Mouse (Mus musculus) neural tube, embryonic 15.5 days (tissue): ENCODE results near the gene Ntn4. TPM values are rescaled to one million over a fixed set of nuclear protein-coding genes. Genes with fewer than 3 reads are reported as not detected.

Experiments used
- ATAC-seq: fragments of 200-750 bp; cut with Nextera tagmentation; 2 replicates; pipeline ENCODE4 v1.8.0; 2017; ENCODE audit warnings: mild to moderate bottlenecking, moderate TSS enrichment, moderate library complexity; ENCODE audit not compliant: low FRiP score
- H3K27ac ChIP-seq: fragments of 300-500 bp; sonication (generic); replicated peaks from 2 replicates; pipeline ENCODE4 v1.5.1; 2015; ENCODE audit warnings: mild to moderate bottlenecking, inconsistent platforms
- H3K27me3 ChIP-seq: fragments of 300-500 bp; sonication (generic); replicated peaks from 2 replicates; pipeline ENCODE4 v1.6.1; 2015; ENCODE audit warnings: inconsistent platforms
- H3K36me3 ChIP-seq: fragments of 300-500 bp; sonication (generic); 2 replicates; pipeline ENCODE4 v1.6.1; 2015; ENCODE audit warnings: inconsistent platforms
- H3K4me1 ChIP-seq: fragments of 300-500 bp; sonication (generic); 2 replicates; pipeline ENCODE4 v1.6.1; 2015; ENCODE audit warnings: inconsistent platforms
- H3K4me2 ChIP-seq: fragments of 300-500 bp; sonication (generic); 2 replicates; pipeline ENCODE4 v1.6.1; 2015; ENCODE audit warnings: inconsistent platforms, mild to moderate bottlenecking, moderate library complexity
- H3K4me3 ChIP-seq: fragments of 300-500 bp; sonication (generic); replicated peaks from 2 replicates; pipeline ENCODE4 v1.5.1; 2015; ENCODE audit warnings: mild to moderate bottlenecking, inconsistent platforms
- H3K9ac ChIP-seq: fragments of 300-500 bp; sonication (generic); replicated peaks from 2 replicates; pipeline ENCODE4 v1.6.1; 2015; ENCODE audit warnings: mild to moderate bottlenecking, inconsistent platforms
- H3K9me3 ChIP-seq: fragments of 300-500 bp; sonication (generic); replicated peaks from 2 replicates; pipeline ENCODE4 v1.6.1; 2016; ENCODE audit warnings: inconsistent platforms
- WGBS: fragments of 180-500 bp; shearing (Covaris S2); methylation state at CpG from one replicate; pipeline ENCODE4 v1.1.7; 2015; ENCODE audit warnings: mixed read lengths; 5-methylcytosine and 5-hydroxymethylcytosine counted together
- polyA plus RNA-seq: library from polyadenylated mRNA; unstranded; fragments of >200 nt; fragmentation: Nextera tagmentation; extraction: Ambion mirVana; gene quantifications from 2 replicates; pipeline ENCODE4 v1.2.1, GENCODE M21; 2015

Ntn4 gene
- polyA plus RNA-seq, 1 experiment from 2014 or later: 0.59 TPM

- no peak for ATAC-seq
- H3K9me3 ChIP-seq: no peaks in the 10 kb centered on the region
- H3K4me3 ChIP-seq: no peak overlapping the region
- no peak overlapping the region for H3K4me2 ChIP-seq
- H3K4me1 ChIP-seq: 0 out of 2 replicates have a peak, but pooled peaks cover 2% of the 10 kb centered on the region
- no peaks in the 10 kb centered on the region for H3K36me3 ChIP-seq
- H3K27me3 ChIP-seq: peaks cover 16% of the 10 kb centered on the region
- H3K27ac ChIP-seq: no peak overlapping the region
- 77% methylated on average over 3 of the region's 3 CpGs for WGBS
- H3K9ac ChIP-seq: no peak overlapping the region
Observed at GRCm38 (mm10) chr10:93772492-93772891, 132.0 kb downstream of the Ntn4 start.

- Histone ChIP-seq H3K9ac (no peak overlapping the region), H3K9me3 (no peaks in the 10 kb centered on the region), H3K4me2 (no peak overlapping the region), H3K4me3 (no peak overlapping the region), H3K4me1 (0 out of 2 replicates have a peak, but pooled peaks cover 2% of the 10 kb centered on the region), H3K27ac (no peak overlapping the region), H3K27me3 (peaks cover 9% of the 10 kb centered on the region), H3K36me3 (no peaks in the 10 kb centered on the region)
- WGBS: 24% methylated on average over 5 of the region's 5 CpGs
- ATAC-seq: no peak
Observed at GRCm38 (mm10) chr10:93776731-93777151, 136.3 kb downstream of the Ntn4 start.

GRCm38 (mm10) chr10:93777372-93777771, 136.9 kb downstream of the Ntn4 start:
- no peak overlapping the region for H3K9ac ChIP-seq
- peaks cover 9% of the 10 kb centered on the region for H3K27me3 ChIP-seq
- no peak for ATAC-seq

DNA sequence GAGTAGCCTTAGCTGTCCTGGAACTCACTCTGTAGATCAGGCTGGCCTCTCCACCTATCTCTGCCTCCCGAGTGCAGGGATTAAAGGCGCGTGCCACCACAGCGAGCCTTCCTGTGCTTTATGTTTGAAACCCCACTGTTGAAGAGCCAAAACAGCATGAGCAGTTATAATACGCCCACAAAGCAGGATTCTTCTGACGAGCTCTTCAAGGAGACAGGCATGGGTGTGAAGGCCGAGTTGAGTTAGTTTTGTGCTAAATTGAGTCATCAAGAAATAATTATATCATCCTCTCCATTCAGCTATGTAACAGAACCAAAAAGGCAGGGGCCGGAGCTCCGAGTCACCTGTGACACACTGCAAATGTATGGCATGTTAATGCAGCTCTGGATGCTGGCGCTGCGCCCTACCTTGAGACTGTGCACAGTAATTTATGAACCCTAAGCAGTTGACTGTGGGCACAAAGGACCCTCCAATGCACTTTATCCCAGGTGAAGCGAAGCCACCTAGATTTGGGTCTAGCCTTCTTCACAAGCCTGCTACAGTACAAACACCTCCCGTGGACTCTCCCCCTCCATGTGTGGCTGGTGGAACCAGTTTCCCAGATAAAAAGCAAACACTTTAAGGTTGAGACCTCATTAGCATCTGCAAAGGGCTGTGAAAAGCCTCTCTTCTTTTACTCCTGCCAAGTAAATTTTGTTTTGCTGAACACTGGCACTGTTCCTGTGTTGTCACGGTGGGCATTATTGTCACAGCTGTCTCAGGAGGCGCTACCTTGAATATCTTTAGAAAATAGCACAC, 142.9 kb downstream of the Ntn4 start:
- Histone ChIP-seq H3K27ac (no peak overlapping the region), H3K9ac (no peak overlapping the region), H3K4me3 (no peak overlapping the region), H3K4me2 (no peak overlapping the region), H3K36me3 (no peaks in the 10 kb centered on the region), H3K9me3 (no peaks in the 10 kb centered on the region), H3K27me3 (no peaks in the 10 kb centered on the region), H3K4me1 (no peaks in the 10 kb centered on the region)
- no peak for ATAC-seq
- WGBS: 64% methylated on average over 15 of the region's 15 CpGs

More at GRCm38 (mm10) chr10:93777372-93777771, 136.9 kb downstream of the Ntn4 start:
- 51% methylated on average over 7 of the region's 7 CpGs for WGBS
- no peaks in the 10 kb centered on the region for H3K4me1 ChIP-seq
- H3K4me3 ChIP-seq: no peak overlapping the region
- no peak overlapping the region for H3K4me2 ChIP-seq
- H3K36me3 ChIP-seq: no peaks in the 10 kb centered on the region
- no peak overlapping the region for H3K27ac ChIP-seq
- H3K9me3 ChIP-seq: no peaks in the 10 kb centered on the region

Other genes with a start within 250 kb of the Ntn4 start
- 79.3 and 129 TPM in 2 replicates for gene Lta4h, start 187.3 kb upstream of the Ntn4 start, polyA plus RNA-seq
- 0.09 and 0.24 TPM in 2 replicates for gene Hal, start 151.9 kb upstream of the Ntn4 start, polyA plus RNA-seq
- 0.06 and 0.11 TPM in 2 replicates for gene Amdhd1, start 100.6 kb upstream of the Ntn4 start, polyA plus RNA-seq
- gene Ccdc38, start 100.0 kb upstream of the Ntn4 start, polyA plus RNA-seq: 0.41 and 0.46 TPM in 2 replicates
- 58.2 and 71.7 TPM in 2 replicates for gene Snrpf, start 51.0 kb upstream of the Ntn4 start, polyA plus RNA-seq
- gene Usp44, start 190.9 kb downstream of the Ntn4 start, polyA plus RNA-seq: 0.08 and 0.37 TPM in 2 replicates